Mouse (Mus musculus): ENCODE measurements around the gene Auts2.

The Auts2 gene

DNA sequence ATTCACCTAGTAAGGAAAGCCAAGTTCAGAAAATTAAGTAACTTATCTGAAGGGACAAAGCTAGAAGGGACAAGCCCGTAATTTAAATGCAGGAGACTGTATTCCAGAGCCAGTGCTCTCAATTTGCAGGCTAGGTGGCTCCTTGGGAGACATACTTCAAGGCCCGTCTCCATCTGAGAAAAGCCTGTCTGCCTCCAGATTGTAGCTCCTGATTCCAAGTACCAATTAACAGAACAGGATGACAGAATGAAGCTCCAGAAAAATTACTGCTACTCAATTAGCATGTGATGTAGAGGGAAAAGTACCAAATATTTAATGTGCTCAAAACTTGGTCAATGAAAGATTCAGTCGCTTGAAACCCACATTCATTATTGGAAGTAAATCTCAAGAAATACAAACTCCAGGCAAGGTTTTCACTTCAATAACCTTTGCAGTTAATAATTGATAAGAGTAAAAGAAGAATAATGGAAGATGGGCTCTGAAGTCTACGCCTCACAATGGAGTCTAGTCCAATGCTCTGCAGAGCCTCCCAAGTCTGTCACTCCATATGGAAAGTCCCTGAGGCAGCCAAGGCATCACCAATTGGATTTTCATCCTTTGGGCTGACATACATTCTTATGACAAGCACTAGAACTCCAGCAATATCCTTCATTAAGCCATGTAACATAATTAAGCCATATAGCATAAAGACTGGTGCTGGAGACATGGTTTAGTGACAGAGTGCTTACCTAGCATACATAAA lies 97.8 kb downstream of the Auts2 start:
- no peak for DNase-seq

GRCm38 (mm10) chr5:132442948-132443347 lies 100.2 kb downstream of the Auts2 start:
- no peak for DNase-seq

- no peak for DNase-seq
Observed at GRCm38 (mm10) chr5:132438414-132438813, 104.7 kb downstream of the Auts2 start.

DNA sequence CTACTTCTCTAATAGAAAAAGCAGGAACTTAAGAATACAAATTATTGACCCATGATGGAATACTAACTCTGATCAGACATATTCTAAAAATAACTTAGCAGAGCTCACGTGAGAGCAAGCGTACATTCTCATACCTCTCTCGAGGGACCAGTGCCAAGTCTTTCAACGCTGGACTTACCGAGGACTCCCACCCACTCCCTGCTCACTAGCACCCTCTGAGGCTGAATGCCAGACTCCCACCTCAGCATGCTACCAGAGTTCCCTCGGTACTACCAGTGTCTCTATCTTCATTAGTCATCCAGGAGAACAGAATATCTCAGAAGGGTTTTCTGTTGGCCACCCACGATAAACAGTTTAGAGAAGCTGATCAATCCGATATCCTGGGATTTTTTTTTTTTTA lies 105.2 kb downstream of the Auts2 start:
- DNase-seq = no peak

DNA sequence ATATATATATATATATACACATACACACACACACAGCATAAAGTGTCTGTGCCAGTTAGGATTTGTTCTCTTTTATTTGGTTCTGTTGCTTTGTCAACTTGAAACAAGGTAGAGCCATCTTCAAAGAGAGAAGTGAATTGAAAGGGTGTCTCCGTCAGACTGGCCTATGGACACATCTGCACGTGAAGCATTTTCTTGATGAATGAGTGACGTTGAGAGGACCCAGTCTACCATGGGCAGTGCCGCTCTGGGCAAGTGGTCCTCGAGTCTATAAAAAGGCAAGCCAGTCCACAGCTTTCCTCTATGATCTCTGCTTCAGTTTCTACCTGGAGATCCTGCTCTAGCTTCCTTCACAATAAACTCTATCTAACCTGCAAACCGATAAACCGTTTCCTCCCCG lies 105.7 kb downstream of the Auts2 start:
- DNase-seq = no peak

- no peak for DNase-seq
Observed at GRCm38 (mm10) chr5:132436901-132437300, 106.2 kb downstream of the Auts2 start.

GRCm38 (mm10) chr5:132436473-132436872 lies 106.7 kb downstream of the Auts2 start:
- DNase-seq = no peak

- DNase-seq = no peak
Observed at GRCm38 (mm10) chr5:132435401-132435800, 107.7 kb downstream of the Auts2 start.

GRCm38 (mm10) chr5:132433377-132434115 lies 109.6 kb downstream of the Auts2 start:
- no peak for DNase-seq

GRCm38 (mm10) chr5:132429363-132429762 lies 113.8 kb downstream of the Auts2 start:
- no peak for DNase-seq

DNA sequence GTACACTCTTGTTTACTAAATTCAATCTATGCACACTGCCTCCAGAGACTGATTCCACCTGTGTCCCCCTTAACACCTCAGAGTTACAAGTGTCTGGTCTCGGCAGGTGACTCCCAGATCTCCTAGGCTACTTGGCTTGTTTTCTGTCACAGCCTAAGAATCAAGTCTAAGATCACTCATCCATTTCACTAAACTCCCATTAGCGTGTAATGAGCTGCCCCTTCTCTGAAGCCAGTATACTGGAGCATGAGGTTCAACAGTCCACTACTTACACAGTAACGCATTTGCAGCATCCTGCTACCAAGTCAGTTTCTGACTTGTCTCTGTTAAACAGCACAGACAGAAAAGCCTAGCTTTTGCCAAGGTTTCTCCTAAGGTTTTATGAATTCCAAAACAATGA lies 116.8 kb downstream of the Auts2 start:
- DNase-seq = no peak

- DNase-seq = no peak
Observed at GRCm38 (mm10) chr5:132425792-132426309, 117.3 kb downstream of the Auts2 start.

GRCm38 (mm10) chr5:132410338-132410852 lies 132.7 kb downstream of the Auts2 start:
- DNase-seq = no peak

DNA sequence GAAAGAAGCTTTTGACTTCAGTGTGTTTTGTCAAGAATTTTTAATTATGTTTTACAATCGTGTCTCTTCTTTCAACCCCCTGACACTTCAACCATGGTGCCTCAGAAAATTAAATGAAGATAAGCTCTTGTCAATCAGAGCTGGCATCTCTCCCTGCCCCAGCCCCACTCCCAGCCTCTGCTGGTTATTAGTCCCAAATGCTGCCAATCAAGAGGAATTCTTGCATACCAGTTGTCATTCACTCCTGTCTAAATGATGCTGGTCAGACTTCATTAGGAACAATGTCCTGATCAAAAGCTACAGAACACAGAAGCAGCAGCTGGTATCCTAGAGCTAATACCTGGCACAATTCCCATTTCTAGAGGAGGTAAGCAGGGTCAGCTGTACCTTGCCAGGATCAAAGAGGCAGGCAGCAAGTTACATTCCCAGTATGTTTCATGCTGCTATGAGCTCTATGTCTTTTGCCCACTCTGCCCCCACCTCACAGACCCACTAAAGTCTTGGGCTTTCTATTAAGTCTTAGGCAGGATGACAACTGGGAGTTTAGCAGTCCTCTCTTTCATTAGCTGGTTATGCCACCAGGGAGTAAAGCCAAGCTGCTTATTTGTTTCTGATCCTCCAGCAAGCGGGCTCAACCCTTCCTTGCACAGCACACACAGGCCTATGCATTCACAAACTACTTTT lies 134.1 kb downstream of the Auts2 start:
- no peak for DNase-seq

- no peak for DNase-seq
Observed at GRCm38 (mm10) chr5:132400556-132400955, 142.6 kb downstream of the Auts2 start.

GRCm38 (mm10) chr5:132399486-132399885 lies 143.7 kb downstream of the Auts2 start:
- no peak for DNase-seq

GRCm38 (mm10) chr5:132395922-132396321 lies 147.2 kb downstream of the Auts2 start:
- DNase-seq = no peak

DNA sequence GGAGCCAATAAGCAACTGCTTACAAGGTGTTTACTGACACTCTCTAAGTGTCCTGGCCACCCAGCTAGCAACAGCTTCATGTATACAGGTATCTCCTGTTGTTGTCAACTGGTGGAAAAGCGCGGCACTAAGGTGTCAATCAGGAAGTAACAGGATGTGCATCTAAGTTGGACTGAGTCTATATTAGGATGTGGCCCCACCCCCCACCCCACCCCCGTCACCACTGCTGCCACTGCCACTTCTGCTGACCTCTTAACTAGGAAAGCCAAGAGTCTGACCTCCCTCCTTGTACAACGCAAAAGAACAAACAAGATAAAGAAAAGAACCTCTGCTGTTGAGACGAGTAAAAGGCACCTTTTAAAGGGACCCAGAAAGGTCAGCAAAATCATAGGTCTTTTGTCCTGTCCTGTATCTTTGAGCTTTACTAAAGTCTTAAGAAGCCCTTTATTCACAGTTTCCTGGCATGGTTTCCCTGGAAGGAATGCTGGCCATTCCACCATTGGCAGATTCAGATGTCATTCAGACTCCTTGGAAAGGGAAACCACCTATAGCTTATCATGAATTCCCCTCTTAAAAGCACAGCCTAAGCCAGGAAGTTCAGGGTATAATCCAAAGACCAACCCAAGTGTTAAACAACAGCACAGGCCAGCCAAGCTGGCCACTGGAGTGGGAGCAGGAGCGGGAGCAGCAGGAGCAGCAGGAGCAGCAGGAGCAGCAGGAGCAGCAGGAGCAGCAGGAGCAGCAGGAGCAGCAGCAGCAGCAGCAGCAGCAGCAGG lies 148.2 kb downstream of the Auts2 start:
- DNase-seq = no peak

DNA sequence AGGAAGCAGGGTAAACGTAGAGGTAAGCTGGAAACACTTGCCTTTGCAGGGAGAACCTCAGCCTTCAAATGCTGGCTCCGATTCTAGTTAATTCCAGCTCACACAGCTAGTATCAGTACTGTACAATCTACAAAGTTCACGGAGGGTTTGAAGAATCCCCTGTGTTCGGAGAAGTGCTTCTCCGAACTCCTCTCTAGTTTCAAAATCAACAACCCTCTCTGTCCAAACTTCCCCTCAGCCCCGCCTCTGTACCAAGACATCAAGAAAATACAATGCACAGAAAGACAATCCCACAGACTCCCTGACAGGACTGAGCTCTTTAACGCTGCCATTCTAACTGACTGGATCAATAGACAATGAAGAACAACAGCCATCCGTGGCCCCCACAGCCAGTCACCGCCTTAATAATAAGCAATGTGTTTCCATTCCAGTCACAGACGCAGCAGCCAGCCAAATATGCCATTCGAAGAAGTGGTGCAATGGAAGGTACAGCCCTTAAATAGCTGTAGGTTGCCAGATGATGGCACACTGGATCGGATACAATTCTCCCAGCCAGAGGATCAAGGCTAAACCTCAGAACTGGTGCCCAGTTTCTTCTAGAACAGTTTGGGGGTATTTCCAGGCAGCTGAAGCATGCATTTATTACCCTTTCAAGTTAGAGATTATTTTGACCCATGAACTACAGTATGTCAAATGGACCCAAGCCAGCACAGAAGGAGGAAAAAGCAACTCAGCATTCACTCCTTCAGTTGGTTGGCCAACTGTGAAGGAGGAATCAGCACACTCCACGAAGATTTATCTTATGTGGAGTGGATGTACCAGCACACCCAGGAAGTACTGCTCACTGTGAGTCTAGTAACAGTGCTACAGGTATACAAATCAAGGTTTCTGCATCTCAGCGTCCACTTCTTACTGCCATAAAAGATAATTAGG lies 151.0 kb downstream of the Auts2 start:
- no peak for DNase-seq

DNA sequence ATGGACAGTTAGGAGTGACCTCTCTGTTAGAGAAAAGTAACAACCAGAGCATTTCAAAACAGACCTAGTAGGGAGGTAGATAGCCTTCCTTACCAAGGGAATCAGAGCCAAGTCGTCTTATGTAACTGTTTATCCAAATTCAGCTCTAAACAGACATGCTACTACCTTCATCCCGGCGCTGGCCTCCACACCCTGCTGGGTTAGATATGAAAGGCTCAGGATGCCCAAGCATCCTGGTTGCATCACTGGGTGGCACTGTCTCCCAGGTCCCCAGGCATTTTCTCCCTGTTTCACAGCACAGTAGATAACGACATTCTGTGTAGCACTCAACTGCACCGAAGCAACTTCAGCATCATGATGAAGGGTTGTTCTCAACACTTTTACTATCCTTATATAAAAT lies 154.4 kb downstream of the Auts2 start:
- DNase-seq = no peak

DNA sequence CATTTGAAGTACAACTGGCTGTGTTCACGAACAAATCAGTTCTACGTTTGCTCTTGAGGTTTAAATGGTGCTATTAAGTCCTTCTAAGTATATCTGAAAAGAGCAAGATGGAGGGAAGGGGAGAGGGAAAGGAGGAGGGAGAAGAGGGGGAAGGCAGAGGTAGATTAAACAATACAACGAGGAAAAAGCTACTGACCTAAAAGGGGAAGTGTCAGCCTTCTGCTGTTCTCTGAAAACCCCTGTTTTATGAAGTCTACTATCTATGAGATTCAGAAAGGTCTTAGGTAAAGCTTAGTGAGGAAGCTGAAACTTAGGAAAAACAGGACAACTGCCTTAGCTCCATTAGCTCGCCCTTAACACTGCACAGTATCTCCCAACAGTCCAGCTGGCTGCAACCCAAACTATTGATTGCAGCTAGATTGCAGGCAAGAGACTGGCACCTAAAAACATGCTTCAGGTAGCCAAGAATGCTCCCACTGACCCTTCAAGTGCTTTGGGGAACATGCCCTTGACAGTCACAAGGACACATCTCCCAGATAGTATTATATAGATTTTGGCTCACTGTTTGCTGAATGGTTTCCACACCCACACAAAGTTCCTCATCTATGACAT lies 157.8 kb downstream of the Auts2 start:
- DNase-seq = no peak

Data from thymus, postnatal 4 days (tissue).